Mouse (Mus musculus): ENCODE measurements around the gene 1190005I06Rik.

1190005I06Rik gene

DNA sequence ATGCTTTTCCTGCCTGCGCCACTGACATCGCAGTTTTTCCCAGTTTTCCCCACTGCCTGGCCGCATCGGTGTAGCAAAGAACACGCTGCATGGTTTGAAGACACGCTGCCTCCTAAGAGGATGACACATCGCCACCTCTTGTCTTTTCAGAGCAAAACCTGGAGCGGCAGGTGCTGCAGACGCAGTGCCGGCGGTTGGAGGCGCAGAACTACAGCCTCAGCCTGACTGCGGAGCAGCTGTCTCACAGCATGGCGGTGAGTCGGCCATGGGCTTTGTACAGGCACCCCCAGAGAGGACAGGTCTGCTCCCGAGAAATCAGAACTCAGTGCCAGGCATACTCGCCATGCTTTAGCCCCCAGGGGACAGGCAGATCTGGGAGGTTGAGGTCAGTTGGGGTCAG lies 69.6 kb downstream of the 1190005I06Rik start:
- DNase-seq (ENCODE audit: low spot score in 2 of 2), result no peak

DNA sequence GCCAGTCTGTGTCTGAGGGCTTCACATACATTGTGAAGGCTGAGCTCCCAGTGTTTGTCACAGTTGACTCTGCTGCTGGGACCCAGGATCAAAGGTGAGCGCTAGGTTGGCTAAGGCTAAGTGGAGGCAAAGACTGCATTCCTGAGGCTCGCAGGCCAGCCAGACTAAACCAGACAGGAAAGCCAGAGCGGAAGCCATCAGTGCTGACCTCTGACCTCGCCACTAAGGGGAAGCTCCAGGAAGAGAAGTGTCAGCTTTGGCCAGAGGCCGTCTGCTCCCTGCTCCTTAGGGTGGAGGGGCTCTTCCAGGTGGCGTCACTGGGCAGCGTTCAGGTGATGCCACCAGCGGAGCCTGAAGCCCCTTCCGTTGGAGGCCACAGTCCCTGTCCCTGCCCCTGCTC lies 71.6 kb downstream of the 1190005I06Rik start:
- no peak for DNase-seq (ENCODE audit: low spot score in 2 of 2)

DNA sequence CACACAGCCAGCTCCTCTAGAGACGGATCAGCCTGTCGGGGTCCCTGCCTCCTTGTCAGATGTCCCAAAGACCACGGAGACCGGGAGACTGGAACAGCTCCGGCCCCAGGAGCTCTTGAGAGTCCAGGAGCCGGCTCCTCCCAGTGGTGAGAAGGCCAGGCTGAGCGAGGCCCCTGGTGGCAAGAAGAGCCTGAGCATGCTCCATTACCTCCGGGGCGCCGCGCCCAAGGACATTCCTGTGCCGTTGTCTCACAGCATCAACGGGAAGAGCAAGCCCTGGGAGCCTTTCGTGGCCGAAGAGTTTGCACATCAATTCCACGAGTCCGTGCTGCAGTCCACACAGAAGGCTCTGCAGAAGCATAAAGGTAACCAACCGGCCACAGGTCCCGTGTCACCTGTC lies 72.5 kb downstream of the 1190005I06Rik start:
- DNase-seq (ENCODE audit: low spot score in 2 of 2), result no peak

DNA sequence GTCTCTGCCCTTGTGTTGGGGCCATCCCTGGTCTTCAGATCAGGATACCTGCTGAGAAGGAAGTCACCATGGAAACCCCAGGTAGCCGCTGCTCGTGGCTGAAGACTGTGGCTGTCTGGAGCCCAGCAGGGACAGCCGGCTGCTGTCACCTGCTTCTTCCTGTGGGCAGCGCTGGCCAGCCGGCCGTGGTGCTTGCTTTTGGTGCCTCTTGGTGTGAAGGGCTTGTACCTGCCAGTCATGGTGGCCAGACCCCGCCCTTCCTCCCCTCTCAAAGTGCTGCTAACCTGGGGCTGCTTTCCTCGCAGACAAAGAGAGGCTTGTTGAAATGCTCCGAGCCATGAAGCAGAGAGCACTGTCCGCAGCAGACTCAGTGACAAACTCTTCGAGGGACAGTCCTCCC lies 73.6 kb downstream of the 1190005I06Rik start:
- no peak for DNase-seq (ENCODE audit: low spot score in 2 of 2)

DNA sequence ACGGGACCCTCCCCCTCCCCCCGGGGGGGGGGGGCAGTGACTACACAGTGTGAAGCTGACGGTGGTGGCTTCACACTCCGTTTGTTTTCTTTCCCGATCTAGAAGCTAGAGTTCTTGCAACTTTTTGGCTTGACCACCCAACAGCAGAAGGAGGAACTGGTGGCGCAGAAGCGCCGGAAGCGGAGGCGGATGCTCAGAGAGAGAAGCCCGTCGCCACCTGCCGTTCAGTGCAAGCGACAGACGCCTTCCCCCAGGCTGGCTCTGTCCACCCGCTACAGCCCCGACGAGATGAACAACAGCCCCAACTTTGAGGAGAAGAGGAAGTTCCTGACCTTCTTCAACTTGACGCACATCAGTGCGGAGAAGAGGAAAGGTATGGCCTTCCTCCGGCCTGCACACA lies 74.9 kb downstream of the 1190005I06Rik start:
- peak in 1 of 2 experiments; percentile 69 for DNase-seq (ENCODE audit: low spot score in 2 of 2)

DNA sequence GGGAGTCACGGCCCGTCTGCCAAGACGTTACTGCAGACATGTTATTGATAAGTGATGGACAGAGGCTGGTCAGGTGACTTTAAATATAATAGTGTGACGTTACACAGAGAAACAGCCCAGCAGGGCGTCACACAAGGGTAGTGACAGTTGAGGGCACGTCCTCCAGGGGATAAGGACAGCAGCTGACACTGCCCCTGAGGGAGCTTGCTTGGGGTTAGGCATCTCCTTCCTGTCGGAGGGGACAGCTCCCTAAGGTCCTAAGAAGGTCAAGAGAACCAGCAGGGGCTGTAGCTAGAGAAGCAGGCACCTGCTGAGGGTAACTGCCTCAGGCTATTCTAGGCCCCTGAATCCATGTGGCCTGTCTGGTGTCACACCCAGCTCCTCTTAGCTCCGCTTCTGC lies 75.9 kb downstream of the 1190005I06Rik start:
- no peak for DNase-seq (ENCODE audit: low spot score in 2 of 2)

DNA sequence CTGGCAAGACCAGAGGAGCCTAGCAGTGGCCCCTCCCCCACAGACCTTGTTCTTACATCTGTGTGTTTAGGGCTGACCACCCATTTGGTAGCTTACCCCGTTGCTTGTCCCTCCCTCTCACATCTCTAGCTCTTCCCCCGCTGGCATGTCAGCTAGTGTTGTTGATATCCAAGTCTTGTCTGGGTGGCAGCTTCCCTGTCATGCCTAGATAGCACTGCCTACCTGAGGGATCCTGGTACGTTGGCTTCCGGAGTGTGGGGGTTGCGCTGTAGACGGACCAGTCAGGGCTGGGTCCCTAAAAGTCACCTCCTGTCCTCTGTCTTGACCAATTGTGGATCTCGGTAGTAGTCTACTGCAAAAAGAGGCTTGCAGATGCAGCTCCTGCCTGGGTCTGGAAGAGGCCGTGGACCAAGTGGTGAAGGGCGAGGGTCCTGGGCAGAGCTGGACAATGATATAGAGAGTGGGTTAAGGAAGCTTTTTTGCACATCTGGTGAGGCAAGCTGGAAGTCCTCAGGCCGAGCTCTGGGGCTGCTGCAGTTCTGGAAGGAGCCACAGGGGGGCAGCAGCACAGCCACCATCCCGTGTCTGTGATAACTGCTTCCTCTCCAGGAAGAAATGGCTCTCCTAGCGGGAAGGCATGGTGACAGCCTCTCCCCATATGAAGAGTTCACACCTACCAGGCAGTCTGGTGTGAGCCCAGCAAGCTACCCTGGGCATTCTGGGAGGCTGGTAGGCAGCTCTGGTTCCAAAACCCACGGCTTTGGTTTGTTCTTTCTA lies 77.3 kb downstream of the 1190005I06Rik start:
- peak; percentile 86 to 87 for DNase-seq (ENCODE audit: low spot score in 2 of 2)

DNA sequence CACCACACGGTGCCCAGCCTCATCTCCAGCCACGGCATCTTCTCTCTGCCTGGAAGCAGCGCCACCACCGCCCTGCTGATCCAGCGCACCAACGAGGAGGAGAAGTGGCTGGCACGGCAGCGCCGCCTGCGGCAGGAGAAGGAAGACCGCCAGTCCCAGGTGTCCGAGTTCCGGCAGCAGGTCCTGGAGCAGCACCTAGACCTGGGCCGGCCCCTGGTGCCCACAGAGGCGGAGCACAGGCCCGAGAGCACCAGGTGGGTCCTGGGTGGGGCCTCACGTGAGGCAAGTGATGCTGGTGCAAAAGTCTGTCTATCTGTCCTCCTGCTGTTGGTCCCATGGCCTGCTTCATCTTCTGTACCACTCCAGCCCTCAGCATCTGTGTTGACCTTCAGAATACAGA lies 78.3 kb downstream of the 1190005I06Rik start:
- no peak for DNase-seq (ENCODE audit: low spot score in 2 of 2)

DNA sequence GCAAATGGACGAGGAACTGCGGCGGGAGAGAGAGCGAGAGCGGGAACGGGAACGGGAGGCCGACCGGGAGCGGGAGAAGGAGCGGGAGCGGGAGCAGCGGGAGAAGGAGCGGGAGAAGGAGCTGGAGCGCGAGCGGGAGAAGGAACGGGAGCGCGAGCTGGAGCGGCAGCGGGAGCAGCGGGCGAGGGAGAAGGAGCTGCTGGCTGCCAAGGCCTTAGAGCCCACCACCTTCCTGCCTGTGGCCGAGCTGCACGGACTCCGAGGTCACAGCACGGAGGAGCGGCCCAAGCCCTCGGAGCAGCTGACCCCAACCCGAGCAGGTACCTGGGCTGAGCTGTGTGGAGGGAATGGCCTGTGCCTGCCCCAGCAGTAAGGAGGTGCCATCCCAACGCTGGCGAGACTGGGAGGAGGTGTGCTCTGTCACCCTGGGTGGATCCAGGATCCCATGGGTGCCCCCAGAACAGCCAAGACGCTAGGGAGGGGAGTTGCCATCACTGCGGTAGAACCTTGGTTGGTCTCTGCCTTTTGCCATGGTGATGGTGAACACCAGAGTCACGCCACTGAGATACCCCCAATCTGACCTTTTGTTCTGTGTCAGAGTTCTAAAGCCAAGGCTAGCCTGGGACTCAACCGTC lies 79.2 kb downstream of the 1190005I06Rik start:
- DNase-seq (ENCODE audit: low spot score in 2 of 2), result no peak

DNA sequence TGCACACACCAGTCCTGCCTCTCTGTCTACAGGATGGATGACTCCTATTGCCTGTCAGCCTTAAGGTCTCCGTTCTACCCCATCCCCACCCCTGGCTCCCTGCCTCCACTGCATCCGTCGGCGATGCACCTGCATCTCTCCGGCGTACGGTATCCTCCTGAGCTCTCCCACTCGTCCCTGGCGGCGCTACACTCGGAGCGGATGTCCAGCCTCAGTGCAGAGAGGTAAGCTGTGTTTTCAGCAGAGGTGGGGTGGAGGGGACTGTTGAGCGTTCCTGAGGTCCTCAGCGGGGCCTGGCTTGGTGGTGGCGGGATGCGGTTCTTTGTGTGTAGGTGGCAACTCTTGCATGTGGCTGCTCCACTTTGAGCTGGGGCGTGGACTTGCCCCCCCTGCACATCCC lies 79.7 kb downstream of the 1190005I06Rik start:
- no peak for DNase-seq (ENCODE audit: low spot score in 2 of 2)

DNA sequence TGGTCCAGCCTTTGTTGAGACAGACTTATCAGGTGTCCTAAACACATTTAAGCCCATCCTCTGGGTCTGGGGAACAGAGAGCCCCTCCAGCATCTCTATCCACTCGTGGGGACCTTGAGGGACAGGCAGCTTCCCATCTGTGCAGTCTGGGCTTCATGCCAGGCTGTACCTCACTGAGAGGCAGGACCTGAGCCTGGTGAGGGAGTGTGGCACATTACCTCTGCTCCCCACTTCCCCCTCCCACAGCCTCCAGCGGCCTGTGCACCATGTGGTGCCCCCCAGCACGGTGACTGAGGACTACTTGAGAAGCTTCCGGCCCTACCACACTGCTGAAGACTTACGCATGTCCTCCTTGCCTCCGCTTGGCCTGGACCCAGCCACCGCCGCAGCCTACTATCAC lies 80.8 kb downstream of the 1190005I06Rik start:
- no peak for DNase-seq (ENCODE audit: low spot score in 2 of 2)

DNA sequence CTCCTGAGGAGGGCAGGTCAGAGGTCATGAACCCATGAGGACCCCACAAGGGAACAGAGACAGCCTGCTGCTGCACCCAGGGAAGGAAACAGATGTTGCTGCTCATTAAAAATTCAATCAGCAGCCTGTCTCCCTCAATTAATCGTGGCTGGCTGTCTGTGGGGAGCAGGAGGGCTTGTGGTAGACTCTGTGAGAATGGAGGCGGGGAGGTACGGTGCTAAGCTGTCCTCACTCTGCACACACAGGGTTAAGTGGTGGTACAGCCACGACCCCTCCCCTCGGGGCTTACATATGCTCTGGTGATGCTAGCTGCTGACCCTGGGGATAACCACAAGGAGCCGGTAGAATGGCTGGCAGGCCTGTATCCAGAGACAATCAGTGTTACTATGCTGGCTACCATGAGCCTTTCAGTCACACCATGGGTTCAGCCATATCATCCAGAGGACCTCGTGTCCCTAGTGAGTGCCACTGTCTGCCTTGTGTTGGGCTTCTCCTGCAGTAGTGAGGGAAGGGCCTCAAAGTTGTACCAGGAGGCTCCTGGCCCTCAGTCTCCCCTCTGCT lies 82.2 kb downstream of the 1190005I06Rik start:
- DNase-seq (ENCODE audit: low spot score in 2 of 2), result no peak

DNA sequence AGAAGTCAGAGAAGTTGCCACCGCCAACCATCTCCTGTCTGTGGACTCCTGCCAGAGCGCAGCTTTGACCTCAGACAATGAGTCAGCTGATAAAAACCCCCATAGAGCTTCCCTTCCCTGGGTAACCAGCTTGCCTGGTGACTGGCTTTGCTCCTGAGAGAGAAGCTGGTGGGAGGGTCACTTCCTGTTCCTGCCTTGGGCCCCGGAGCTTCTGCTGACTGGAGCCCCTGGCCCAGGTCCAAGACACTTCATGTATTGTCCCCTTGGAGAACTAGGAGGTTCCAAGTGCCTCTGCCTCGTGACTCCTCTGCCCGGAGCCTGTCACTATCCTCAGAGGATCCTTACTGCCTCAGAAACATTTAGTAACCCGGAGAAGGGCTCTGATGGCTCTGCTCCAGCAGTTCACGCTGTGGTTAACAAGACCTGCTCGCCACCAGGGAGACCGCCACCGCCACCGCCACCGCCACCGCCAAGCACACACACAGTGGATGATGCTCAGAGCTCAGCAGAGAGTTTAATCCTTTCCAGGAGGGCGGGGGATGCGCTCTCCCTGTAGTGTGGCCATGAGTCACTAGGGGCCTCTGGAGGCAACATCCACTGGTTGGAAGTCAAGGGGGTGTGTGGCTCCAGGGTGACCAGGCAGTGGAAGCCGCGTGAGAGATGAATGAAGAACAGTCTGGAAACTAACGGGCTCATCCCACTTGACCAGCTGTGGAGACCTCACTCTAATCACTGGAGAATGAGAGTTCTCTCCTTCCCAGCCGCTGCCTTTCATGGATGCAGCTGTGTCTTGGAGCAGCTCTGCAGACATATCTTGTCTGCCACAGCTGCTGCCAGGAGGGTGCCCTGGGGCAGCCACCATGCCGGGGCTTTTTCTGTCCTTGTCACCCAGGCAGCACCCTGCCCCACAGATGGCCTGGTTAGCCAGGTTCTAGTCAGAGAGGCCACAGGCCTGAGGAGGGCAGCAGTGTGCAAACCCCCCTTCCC lies 83.3 kb downstream of the 1190005I06Rik start:
- peak; percentile 55 to 73 for DNase-seq (ENCODE audit: low spot score in 2 of 2)

DNA sequence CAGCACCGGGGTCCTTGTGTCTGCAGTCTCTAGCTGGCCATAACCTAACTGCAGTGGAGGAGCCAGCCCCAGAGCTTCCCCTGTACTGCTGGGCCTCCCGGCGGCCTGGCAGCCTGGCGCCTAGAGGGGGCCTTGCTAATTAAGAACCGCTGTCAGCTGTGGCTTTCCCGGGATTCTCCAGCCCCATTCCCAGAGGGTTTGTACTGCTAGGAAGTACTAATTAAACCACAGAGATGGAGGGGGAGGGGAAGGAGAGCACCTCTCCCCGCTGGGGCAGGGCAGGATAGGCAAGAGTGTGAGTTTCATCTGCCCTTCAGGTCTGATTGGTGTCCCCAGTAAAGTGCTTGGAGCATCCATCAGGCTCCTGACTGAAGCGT lies 84.1 kb downstream of the 1190005I06Rik start:
- no peak for DNase-seq (ENCODE audit: low spot score in 2 of 2)

DNA sequence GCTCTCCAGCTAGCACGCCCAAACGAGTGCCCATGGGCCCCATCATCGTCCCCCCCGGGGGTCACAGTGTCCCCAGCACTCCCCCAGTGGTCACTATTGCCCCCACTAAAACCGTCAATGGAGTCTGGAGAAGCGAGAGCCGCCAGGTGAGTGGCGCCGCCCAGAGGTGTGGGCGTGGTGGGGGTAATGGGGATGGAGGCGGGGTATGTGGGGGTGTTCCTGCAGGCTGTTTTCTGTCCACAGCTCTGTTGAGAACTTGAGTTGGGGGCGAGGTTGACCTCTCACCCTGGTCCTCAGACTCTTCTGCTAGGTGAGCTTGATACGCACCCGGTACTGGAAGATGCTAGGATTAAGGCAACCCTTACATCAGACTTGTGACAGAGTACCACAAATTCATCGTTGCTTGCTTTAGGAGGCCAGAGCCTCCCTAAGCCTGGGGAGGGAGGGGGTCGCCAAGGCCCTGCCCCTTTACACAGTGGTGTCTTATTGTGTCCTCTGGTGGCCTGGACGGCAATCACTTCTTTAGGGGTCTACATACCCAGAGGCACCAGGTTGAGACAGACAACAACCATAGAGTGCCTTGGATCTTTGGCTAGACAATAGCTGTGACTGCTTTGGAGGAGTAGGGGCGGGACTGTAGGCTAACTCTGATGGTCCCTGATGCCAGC lies 84.6 kb downstream of the 1190005I06Rik start:
- DNase-seq (ENCODE audit: low spot score in 2 of 2), result no peak

DNA sequence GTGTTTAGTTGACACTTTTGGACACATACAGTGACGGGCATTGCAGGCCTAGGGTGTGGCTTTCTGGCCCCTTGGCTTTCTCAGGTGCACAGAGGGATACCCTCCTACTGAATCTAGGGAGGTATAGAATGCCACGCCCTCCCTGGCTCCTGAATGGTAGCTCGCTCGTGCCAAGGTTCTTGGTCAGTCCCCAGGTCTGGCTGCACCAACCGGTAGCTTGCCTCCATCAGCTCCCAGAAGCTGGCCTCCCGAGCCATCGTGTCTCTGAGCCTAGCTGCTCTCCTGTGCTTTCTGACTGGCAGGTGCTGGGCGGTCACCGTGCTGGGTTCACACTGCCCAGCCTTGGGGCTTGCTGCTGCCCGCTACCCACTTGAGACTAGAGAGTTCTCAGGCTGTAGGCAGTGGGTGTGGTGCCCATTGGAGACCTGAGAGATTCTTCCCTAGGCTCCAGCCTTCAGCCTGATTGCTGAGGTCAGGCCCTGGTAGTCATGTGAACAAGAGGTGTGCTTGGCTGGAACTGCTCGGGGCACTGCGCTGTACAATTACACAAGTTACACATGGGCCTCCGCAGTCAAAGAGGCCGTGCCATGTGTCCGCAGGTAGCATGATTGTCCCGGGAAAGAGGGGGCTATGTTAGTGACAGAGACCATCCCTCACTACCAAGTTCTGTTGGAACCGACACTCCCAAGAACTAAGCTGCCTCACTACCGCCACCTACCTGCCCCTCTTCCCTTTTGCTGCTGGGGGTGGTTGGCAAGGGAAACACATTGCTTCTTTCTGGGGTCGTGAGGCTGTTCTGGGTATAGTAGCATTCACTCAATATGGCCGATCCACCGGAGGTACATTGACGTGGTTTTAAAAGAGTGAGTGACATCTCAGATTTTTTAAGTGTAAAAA lies 85.6 kb downstream of the 1190005I06Rik start:
- no peak for DNase-seq (ENCODE audit: low spot score in 2 of 2)

DNA sequence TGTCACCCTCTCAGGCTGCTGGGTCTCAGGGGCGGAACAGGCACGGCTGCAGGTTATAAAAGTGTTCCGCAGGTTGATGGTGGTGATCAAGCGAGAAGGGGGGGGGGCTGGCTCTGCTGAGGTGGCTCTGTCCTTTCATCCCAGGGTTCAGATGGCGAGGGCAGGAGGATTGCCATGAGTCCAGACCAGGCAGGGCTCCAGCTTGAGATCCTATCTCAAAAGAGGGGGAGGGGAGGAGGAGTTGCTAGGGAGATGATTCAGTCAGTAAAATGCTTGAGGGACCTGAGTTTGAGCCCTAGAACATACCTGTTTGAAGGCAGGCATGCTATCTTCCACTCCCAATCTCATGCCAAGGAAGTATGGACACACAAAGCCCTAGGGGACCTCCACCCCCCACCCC lies 86.9 kb downstream of the 1190005I06Rik start:
- DNase-seq (ENCODE audit: low spot score in 2 of 2), result no peak

DNA sequence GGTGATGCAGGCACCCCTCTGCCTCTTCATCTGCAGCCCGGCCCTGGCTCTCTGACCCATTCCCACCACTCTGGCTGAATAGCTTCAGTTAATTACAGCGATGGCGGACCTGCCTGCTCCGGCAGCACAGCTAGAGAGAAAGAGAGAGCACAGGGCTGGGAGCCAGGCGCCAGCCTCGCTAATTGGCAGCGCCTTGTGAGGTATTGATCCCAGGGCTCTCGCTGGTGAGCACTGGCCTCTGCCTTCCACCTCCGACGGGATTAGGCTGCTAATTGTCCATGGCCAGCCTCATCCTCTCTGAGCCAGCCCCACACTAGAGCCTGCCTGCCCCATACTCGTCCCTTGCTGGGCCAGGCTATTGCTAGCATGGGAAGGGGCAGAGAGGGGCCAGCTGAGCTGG lies 87.8 kb downstream of the 1190005I06Rik start:
- DNase-seq (ENCODE audit: low spot score in 2 of 2), result no peak
